Mouse (Mus musculus) hindbrain, postnatal 0 days (tissue): ENCODE results near the gene Hand1. TPM values are rescaled to one million over a fixed set of nuclear protein-coding genes. Genes with fewer than 3 reads are reported as not detected.
"Not testable (repeated sequence)": the region's sequence is repeated elsewhere in the genome, so short reads cannot be mapped to it uniquely, and the experiment has no call there.

Source experiments
- ATAC-seq: fragments of 200-750 bp; cut with Nextera tagmentation; 2 replicates; pipeline ENCODE4 v1.8.0; 2017; ENCODE audit warnings: mild to moderate bottlenecking, moderate TSS enrichment, moderate library complexity
- DNase-seq: peaks from one replicate; pipeline ENCODE4 v3.0.0-alpha.2; 2015; ENCODE audit warnings: low spot score
- H3K27ac ChIP-seq: fragments of 300-500 bp; sonication (generic); 2 replicates; pipeline ENCODE4 v1.5.1; 2014; ENCODE audit warnings: mild to moderate bottlenecking
- H3K27me3 ChIP-seq: fragments of 300-500 bp; sonication (generic); 2 replicates; pipeline ENCODE4 v1.6.1; 2014; ENCODE audit warnings: low read length, mixed read lengths; ENCODE audit not compliant: insufficient read depth
- H3K36me3 ChIP-seq: fragments of 300-500 bp; sonication (generic); 2 replicates; pipeline ENCODE4 v1.6.1; 2014; ENCODE audit warnings: low read length, mixed read lengths; ENCODE audit not compliant: insufficient read depth
- H3K4me1 ChIP-seq: fragments of 300-500 bp; sonication (generic); 2 replicates; pipeline ENCODE4 v1.6.1; 2014; ENCODE audit warnings: antibody characterized with exemption, low read length, mixed read lengths; ENCODE audit not compliant: insufficient read depth
- H3K4me2 ChIP-seq: fragments of 300-500 bp; sonication (generic); 2 replicates; pipeline ENCODE4 v1.6.1; 2014; ENCODE audit warnings: low read depth, mild to moderate bottlenecking, low read length, moderate library complexity, mixed read lengths
- H3K4me3 ChIP-seq: fragments of 300-500 bp; sonication (generic); 2 replicates; pipeline ENCODE4 v1.5.1; 2014; ENCODE audit warnings: low read length
- H3K9ac ChIP-seq: fragments of 300-500 bp; sonication (generic); replicated peaks from 2 replicates; pipeline ENCODE4 v1.6.1; 2014; ENCODE audit warnings: mild to moderate bottlenecking, low read length, moderate library complexity, mixed read lengths
- H3K9me3 ChIP-seq: fragments of 300-500 bp; sonication (generic); 2 replicates; pipeline ENCODE4 v1.6.1; 2016; ENCODE audit warnings: low read length, mixed read lengths
- CTCF ChIP-seq: IDR thresholded peaks from 2 replicates; pipeline ENCODE4 v1.5.1; 2016; ENCODE audit warnings: antibody characterized with exemption, control low read depth, low read depth
- WGBS: fragments of 180-500 bp; shearing (Covaris S2); extraction: QIAGEN DNeasy Blood & Tissue Kit; methylation state at CpG from one replicate; pipeline ENCODE4 v1.1.7; 2014; 5-methylcytosine and 5-hydroxymethylcytosine counted together
- polyA plus RNA-seq: library from polyadenylated mRNA; unstranded; fragments of >200 nt; fragmentation: Nextera tagmentation; extraction: Ambion mirVana; gene quantifications from 2 replicates; pipeline ENCODE4 v1.2.1, GENCODE M21; 2015
- total RNA-seq: library from RNA; depleted of rRNA; stranded (reverse); fragments of >200 nt; gene quantifications from 2 replicates; pipeline ENCODE4 v1.2.3, GENCODE M21; 2014

Hand1 gene
- total and polyA plus RNA-seq, 2 experiments from 2014 or later: not detected

- 44% methylated on average over 4 of the region's 4 CpGs for WGBS
- Histone ChIP-seq H3K27ac (no peak overlapping the region), H3K4me3 (no peak overlapping the region), H3K4me2 (no peak overlapping the region), H3K36me3 (no peaks in the 10 kb centered on the region), H3K9me3 (no peaks in the 10 kb centered on the region), H3K4me1 (no peaks in the 10 kb centered on the region), H3K27me3 (no peaks in the 10 kb centered on the region), H3K9ac (no peak overlapping the region)
- no peak for ATAC-seq
- no peak for TF ChIP-seq CTCF
- no peak for DNase-seq
These were observed 25.1 kb upstream of the Hand1 start for GRCm38 (mm10) chr11:57857709-57858108.

- Histone ChIP-seq H3K9me3 (no peaks in the 10 kb centered on the region), H3K27me3 (no peaks in the 10 kb centered on the region), H3K36me3 (no peaks in the 10 kb centered on the region), H3K9ac (no peak overlapping the region), H3K4me2 (no peak overlapping the region), H3K27ac (no peak overlapping the region), H3K4me3 (no peak overlapping the region), H3K4me1 (no peaks in the 10 kb centered on the region)
- WGBS: 73% methylated on average over 6 of the region's 6 CpGs
- TF ChIP-seq CTCF: no peak
- DNase-seq (no peak), ATAC-seq (no peak)
These were observed 21.0 kb upstream of the Hand1 start for GRCm38 (mm10) chr11:57853571-57853970.

- Histone ChIP-seq H3K4me1 (no peaks in the 10 kb centered on the region), H3K4me2 (no peak overlapping the region), H3K36me3 (no peaks in the 10 kb centered on the region), H3K9ac (no peak overlapping the region), H3K27ac (no peak overlapping the region), H3K4me3 (no peak overlapping the region), H3K27me3 (no peaks in the 10 kb centered on the region), H3K9me3 (no peaks in the 10 kb centered on the region)
- no peak for TF ChIP-seq CTCF
- WGBS: 47% methylated on average over 3 of the region's 3 CpGs
- DNase-seq (no peak), ATAC-seq (no peak)
These were observed 18.3 kb upstream of the Hand1 start for GRCm38 (mm10) chr11:57850931-57851330.

GRCm38 (mm10) chr11:57850298-57850697 lies 17.7 kb upstream of the Hand1 start:
- TF ChIP-seq CTCF: no peak
- Histone ChIP-seq H3K4me3 (no peak overlapping the region), H3K9me3 (no peaks in the 10 kb centered on the region), H3K9ac (no peak overlapping the region), H3K4me2 (no peak overlapping the region), H3K36me3 (no peaks in the 10 kb centered on the region), H3K27ac (no peak overlapping the region), H3K4me1 (no peaks in the 10 kb centered on the region), H3K27me3 (no peaks in the 10 kb centered on the region)
- ATAC-seq (no peak), DNase-seq (no peak)
- WGBS: 66% methylated on average over 7 of the region's 7 CpGs

GRCm38 (mm10) chr11:57847396-57847795 lies 14.8 kb upstream of the Hand1 start:
- H3K9ac ChIP-seq: no peak overlapping the region
- no peak for DNase-seq
- ATAC-seq: no peak
- WGBS: 68% methylated on average over 7 of the region's 7 CpGs
- no peaks in the 10 kb centered on the region for H3K4me1 ChIP-seq
- H3K27ac ChIP-seq: no peak overlapping the region
- TF ChIP-seq CTCF: no peak
- H3K4me3 ChIP-seq: no peak overlapping the region
- H3K36me3 ChIP-seq: no peaks in the 10 kb centered on the region
- no peaks in the 10 kb centered on the region for H3K9me3 ChIP-seq
- no peaks in the 10 kb centered on the region for H3K27me3 ChIP-seq
- H3K4me2 ChIP-seq: no peak overlapping the region

GRCm38 (mm10) chr11:57846421-57847363 lies 14.1 kb upstream of the Hand1 start:
- H3K4me2 ChIP-seq, H3K9ac ChIP-seq, DNase-seq, H3K4me3 ChIP-seq, H3K27me3 ChIP-seq, H3K4me1 ChIP-seq, H3K9me3 ChIP-seq, H3K36me3 ChIP-seq, ATAC-seq, H3K27ac ChIP-seq: not testable (repeated sequence)
- 85% methylated on average over 8 of the region's 9 CpGs for WGBS

- H3K27me3 ChIP-seq: peaks cover 39% of the 10 kb centered on the region
- H3K27ac ChIP-seq: no peak overlapping the region
- no peak overlapping the region for H3K4me2 ChIP-seq
- H3K4me3 ChIP-seq: no peak overlapping the region
- WGBS: 30% methylated on average over 7 of the region's 7 CpGs
- H3K9ac ChIP-seq: no peak overlapping the region
- TF ChIP-seq CTCF: no peak
- ATAC-seq (no peak), DNase-seq (no peak)
- H3K36me3 ChIP-seq: no peaks in the 10 kb centered on the region
- H3K9me3 ChIP-seq: no peaks in the 10 kb centered on the region
- no peaks in the 10 kb centered on the region for H3K4me1 ChIP-seq
These were observed 8.8 kb upstream of the Hand1 start for GRCm38 (mm10) chr11:57841391-57841790.
